Mouse (Mus musculus): ENCODE data around the gene Uox. TPM values are rescaled to one million over a fixed set of nuclear protein-coding genes. Genes with fewer than 3 reads are reported as not detected.

The Uox gene
- total RNA-seq, 2 experiments from 2014 or later: 1.9 TPM; not detected in 1

DNA sequence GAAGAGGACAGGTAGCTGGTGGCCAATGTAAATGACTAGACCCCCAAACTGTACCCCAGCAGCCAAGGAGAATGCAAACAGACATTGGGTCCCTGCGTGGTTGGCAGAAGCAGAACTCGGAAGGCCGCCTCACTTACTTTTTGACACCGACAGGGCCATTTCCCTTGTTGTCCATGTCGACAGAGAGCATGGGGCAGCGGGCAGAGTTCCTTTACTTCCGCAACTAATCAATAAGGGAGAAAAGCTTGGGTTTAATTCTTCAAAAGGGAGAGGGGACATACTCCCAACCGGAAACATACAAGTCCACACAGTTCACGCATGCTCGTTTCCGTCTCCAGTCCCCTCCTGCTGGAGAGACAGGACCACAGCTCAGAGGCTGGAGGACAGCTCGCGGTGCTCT, 110.4 kb downstream of the Uox start:
- DNase-seq (ENCODE audit: low spot score in 2 of 2): no peak

DNA sequence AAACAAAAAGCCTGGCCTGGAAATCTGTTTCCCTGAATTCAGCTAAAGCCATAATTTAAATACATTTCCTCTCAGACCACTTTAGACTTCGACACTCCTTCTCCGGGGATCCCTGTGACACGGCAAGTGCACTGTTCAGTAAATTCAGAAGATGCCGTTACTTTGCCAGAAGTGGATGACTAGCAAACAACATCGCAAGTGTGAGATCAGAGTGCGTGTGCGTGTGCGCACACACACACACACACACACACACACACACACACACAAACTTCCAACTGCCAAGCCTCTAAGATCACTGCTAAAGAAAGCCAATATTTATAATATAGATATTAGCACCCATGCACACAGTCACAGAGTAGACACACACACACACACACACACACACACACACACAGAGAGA, 111.5 kb downstream of the Uox start:
- DNase-seq (ENCODE audit: low spot score in 2 of 2): no peak

Other genes with a start within 250 kb of the Uox start
- gene Ssx2ip, start 165.8 kb upstream of the Uox start, total RNA-seq (2021): 10 to 100 TPM; 20.2 to 22.6 TPM
- 1 to 10 TPM; 7.9 to 8.6 TPM for gene Ctbs, start 120.6 kb upstream of the Uox start, total RNA-seq (2021)
- 1 to 10 TPM; 3.3 to 3.5 TPM for gene Spata1, start 70.7 kb upstream of the Uox start, total RNA-seq (2021)
- 100 to 1,000 TPM; 238 to 270 TPM for gene Gng5, start 70.6 kb upstream of the Uox start, total RNA-seq (2021)
- gene Rpf1, start 49.0 kb upstream of the Uox start, total RNA-seq (2021): 10 to 100 TPM; 16.8 to 25.5 TPM
- under 1 TPM; 0.10 to 0.12 TPM for gene Dnase2b, start 45.2 kb downstream of the Uox start, total RNA-seq (2021)
- gene 4930503B20Rik, start 80.9 kb downstream of the Uox start, total RNA-seq (2021): not detected
- 1 to 10 TPM in 1 of 2 experiments, under 1 TPM in 1; 0.86 to 1.1 TPM for gene Samd13, start 115.2 kb downstream of the Uox start, total RNA-seq (2021)
- 10 to 100 TPM; 72.9 to 76.0 TPM for gene Prkacb, start 242.6 kb downstream of the Uox start, total RNA-seq (2021)

Measured in gastrocnemius, postnatal 4 days (tissue).